Mouse (Mus musculus) limb, embryonic 12.5 days (tissue): ENCODE measurements at regions not wholly inside any gene's neighbourhood (a gene's known extent, or its start where the extent isn't known, plus 50 kb on each side); places are given as distances from the start of the nearest gene placed in this dataset.
A peak's percentile ranks its signal among the peaks of the same experiment; 100 is the strongest.

Experiments used
- ATAC-seq: fragments of 200-750 bp; cut with Nextera tagmentation; 2 replicates; pipeline ENCODE4 v1.8.0; 2017; ENCODE audit warnings: low read depth, moderate TSS enrichment; ENCODE audit not compliant: insufficient number of reproducible peaks, insufficient read depth, low FRiP score, low TSS enrichment
- H3K27ac ChIP-seq: fragments of 300-500 bp; sonication (generic); 2 replicates; pipeline ENCODE4 v1.5.1; 2016; ENCODE audit warnings: mild to moderate bottlenecking, moderate library complexity
- H3K27me3 ChIP-seq: fragments of 300-500 bp; sonication (generic); 2 replicates; pipeline ENCODE4 v1.6.1; 2016; ENCODE audit warnings: mild to moderate bottlenecking, moderate library complexity
- H3K36me3 ChIP-seq: fragments of 300-500 bp; sonication (generic); 2 replicates; pipeline ENCODE4 v1.6.1; 2016; ENCODE audit warnings: mild to moderate bottlenecking, moderate library complexity
- H3K4me1 ChIP-seq: fragments of 300-500 bp; sonication (generic); replicated peaks from 2 replicates; pipeline ENCODE4 v1.6.1; 2016
- H3K4me2 ChIP-seq: fragments of 300-500 bp; sonication (generic); 2 replicates; pipeline ENCODE4 v1.6.1; 2016; ENCODE audit warnings: mild to moderate bottlenecking, moderate library complexity
- H3K4me3 ChIP-seq: fragments of 300-500 bp; sonication (generic); replicated peaks from 2 replicates; pipeline ENCODE4 v1.5.1; 2016; ENCODE audit warnings: mild to moderate bottlenecking
- H3K9ac ChIP-seq: fragments of 300-500 bp; sonication (generic); replicated peaks from 2 replicates; pipeline ENCODE4 v1.6.1; 2016; ENCODE audit warnings: mild to moderate bottlenecking, moderate library complexity
- H3K9me3 ChIP-seq: fragments of 300-500 bp; sonication (generic); 2 replicates; pipeline ENCODE4 v1.6.1; 2016; ENCODE audit warnings: mild to moderate bottlenecking, moderate library complexity
- WGBS: fragments of 180-500 bp; shearing (Covaris S2); methylation state at CpG from one replicate; pipeline ENCODE4 v1.1.7; 2016; 5-methylcytosine and 5-hydroxymethylcytosine counted together

GRCm38 (mm10) chr9:52294699-52295098 is 126.3 kb upstream of the Zc3h12c start:
- H3K4me2 ChIP-seq: no peak overlapping the region
- no peaks in the 10 kb centered on the region for H3K4me1 ChIP-seq
- H3K27ac ChIP-seq: no peak overlapping the region
- WGBS: 77% methylated on average over 8 of the region's 8 CpGs
- H3K9me3 ChIP-seq: no peaks in the 10 kb centered on the region
- no peak overlapping the region for H3K4me3 ChIP-seq
- ATAC-seq: no peak
- H3K36me3 ChIP-seq: no peaks in the 10 kb centered on the region
- no peak overlapping the region for H3K9ac ChIP-seq
- no peaks in the 10 kb centered on the region for H3K27me3 ChIP-seq

DNA sequence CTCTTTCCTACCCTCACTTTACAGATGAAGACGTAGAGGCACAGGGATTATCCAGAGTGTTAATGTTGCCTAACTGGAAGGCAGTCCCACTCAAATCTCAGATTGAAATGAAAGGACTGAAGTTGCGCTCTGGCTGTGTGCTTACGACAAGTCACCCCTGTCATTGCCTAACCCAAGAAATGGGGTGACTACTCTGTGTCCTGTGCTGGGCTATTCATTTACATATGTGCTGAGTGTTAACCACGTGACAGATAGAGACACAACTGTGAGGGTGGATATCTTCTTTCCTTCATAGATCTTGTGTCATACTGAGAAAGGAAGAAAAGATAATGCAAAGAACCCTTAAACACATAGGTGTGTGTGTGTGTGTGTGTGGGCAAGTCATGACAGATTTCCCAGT is 120.7 kb upstream of the Zc3h12c start:
- H3K4me2 ChIP-seq: no peak overlapping the region
- H3K36me3 ChIP-seq: no peaks in the 10 kb centered on the region
- no peak overlapping the region for H3K9ac ChIP-seq
- no peak for ATAC-seq
- 82% methylated on average over 4 of the region's 4 CpGs for WGBS
- no peak overlapping the region for H3K27ac ChIP-seq
- no peaks in the 10 kb centered on the region for H3K9me3 ChIP-seq
- H3K4me1 ChIP-seq: no peaks in the 10 kb centered on the region; the same call in 1 of the 2 replicates
- H3K27me3 ChIP-seq: peaks cover 8% of the 10 kb centered on the region; the same call in 1 of the 2 replicates
- H3K4me3 ChIP-seq: no peak overlapping the region

GRCm38 (mm10) chr9:52287761-52288275 is 119.4 kb upstream of the Zc3h12c start:
- 76% methylated on average over 7 of the region's 7 CpGs for WGBS
- no peak overlapping the region for H3K9ac ChIP-seq
- no peak for ATAC-seq

DNA sequence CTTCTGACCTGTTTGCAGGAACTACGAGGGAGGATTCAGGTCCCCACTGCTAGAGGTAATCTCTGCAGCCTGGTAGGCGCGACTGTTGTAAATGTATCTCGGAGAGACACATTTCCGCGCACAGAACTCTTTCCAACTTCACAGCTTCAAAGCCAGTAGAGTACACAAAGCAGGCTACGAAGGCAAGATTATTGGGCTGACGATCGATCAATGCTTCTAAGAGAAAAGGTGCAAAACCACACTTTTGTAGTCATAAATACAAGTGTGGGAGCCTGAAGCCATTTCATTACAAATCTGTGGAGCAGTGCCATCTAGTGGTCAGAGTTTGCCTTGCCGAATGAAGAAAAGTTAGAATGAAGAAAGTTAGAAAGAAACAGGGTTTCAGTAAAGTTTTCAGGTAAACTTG is 118.9 kb upstream of the Zc3h12c start:
- Histone ChIP-seq H3K36me3 (no peaks in the 10 kb centered on the region), H3K4me2 (peak overlapping the region; percentile 62), H3K4me3 (peak overlapping the region; percentile 34), H3K9ac (0 out of 2 replicates have a peak overlapping the region, but pooled peaks have one; percentile 50), H3K4me1 (peaks cover 5% of the 10 kb centered on the region), H3K27me3 (peaks cover 8% of the 10 kb centered on the region; the same call in 1 of the 2 replicates), H3K27ac (no peak overlapping the region), H3K9me3 (no peaks in the 10 kb centered on the region)
- no peak for ATAC-seq
- 6% methylated on average over 10 of the region's 10 CpGs for WGBS

More at GRCm38 (mm10) chr9:52287761-52288275, 119.4 kb upstream of the Zc3h12c start:
- Histone ChIP-seq H3K27ac (no peak overlapping the region), H3K4me2 (no peak overlapping the region), H3K4me1 (peaks cover 5% of the 10 kb centered on the region), H3K27me3 (peaks cover 8% of the 10 kb centered on the region; the same call in 1 of the 2 replicates), H3K9me3 (no peaks in the 10 kb centered on the region), H3K36me3 (no peaks in the 10 kb centered on the region), H3K4me3 (no peak overlapping the region)

DNA sequence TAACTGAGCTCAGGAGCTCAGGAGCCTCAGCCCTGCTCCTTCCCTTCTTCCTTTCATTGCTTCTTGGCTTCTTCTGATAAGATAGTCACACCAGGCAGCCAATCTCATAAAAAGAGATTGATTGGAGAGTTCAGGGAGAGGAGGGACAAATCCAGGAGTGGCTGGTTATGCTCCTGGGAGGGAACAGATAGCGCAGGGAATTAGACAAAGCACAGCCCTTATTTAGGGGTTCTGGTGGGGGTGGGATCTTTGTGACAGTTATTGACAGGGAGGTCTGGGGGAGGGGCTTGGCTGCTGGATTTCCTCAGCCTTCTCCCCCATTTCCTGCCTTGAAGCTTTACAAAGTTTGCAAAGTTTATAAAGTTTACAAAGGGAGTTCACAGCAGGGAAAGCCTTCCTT is 117.7 kb upstream of the Zc3h12c start:
- Histone ChIP-seq H3K4me2 (no peak overlapping the region), H3K9me3 (no peaks in the 10 kb centered on the region), H3K36me3 (no peaks in the 10 kb centered on the region), H3K4me3 (no peak overlapping the region), H3K27me3 (peaks cover 8% of the 10 kb centered on the region; the same call in 1 of the 2 replicates), H3K27ac (no peak overlapping the region), H3K9ac (no peak overlapping the region), H3K4me1 (peaks cover 5% of the 10 kb centered on the region)
- ATAC-seq: no peak
- 4% methylated on average over 1 of the region's 1 CpGs for WGBS

DNA sequence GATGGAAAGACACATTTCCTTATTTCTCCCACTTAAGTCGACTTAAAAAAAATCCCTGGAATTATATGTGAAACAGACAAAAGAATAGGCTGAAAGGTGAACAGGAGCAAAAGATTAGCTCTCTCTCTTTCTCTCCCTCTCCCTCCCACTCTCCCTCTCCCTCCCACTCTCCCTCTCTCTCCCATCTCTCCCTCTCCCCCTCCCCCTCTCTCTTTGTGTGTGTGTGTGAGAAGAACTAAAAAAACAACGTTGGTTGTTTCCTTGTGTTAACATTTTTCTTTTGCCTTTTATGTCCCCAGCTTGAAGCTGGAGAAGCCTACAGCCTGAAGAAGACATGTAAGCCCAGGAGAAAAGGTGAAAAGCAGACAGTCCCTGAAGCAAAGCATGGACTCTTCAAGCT is 115.2 kb upstream of the Zc3h12c start:
- no peak for ATAC-seq
- H3K27ac ChIP-seq: no peak overlapping the region
- H3K9me3 ChIP-seq: no peaks in the 10 kb centered on the region
- H3K27me3 ChIP-seq: peaks cover 8% of the 10 kb centered on the region; the same call in 1 of the 2 replicates
- H3K9ac ChIP-seq: no peak overlapping the region
- no peaks in the 10 kb centered on the region for H3K36me3 ChIP-seq
- H3K4me1 ChIP-seq: peaks cover 5% of the 10 kb centered on the region
- H3K4me2 ChIP-seq: no peak overlapping the region
- H3K4me3 ChIP-seq: no peak overlapping the region
- 30% methylated on average over 2 of the region's 2 CpGs for WGBS

GRCm38 (mm10) chr9:52280995-52281394 is 112.6 kb upstream of the Zc3h12c start:
- no peak overlapping the region for H3K4me3 ChIP-seq
- H3K4me2 ChIP-seq: no peak overlapping the region
- peaks cover 5% of the 10 kb centered on the region for H3K4me1 ChIP-seq
- H3K9ac ChIP-seq: no peak overlapping the region
- no peaks in the 10 kb centered on the region for H3K9me3 ChIP-seq
- 73% methylated on average over 5 of the region's 5 CpGs for WGBS
- ATAC-seq: no peak
- H3K27ac ChIP-seq: no peak overlapping the region
- H3K27me3 ChIP-seq: 0 out of 2 replicates have a peak, but pooled peaks cover 3% of the 10 kb centered on the region
- H3K36me3 ChIP-seq: no peaks in the 10 kb centered on the region

DNA sequence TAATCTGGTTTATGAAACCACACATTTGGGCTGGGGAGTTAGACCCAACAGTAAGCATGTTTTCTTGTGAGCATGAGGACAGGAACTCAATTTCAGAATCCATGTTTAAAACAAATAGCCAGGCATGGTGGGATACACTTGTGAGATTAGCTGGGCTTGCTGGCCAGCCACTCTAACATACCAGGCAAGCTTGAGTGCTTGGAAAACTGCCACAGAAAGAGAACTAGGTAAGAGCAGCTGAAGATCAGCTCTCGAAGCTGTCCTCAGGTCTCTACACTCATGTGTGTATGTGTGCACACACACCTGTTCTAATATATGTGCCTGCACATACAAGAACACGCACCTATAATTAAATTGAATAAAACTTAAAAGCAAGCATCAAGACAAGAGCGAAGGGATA is 112.2 kb upstream of the Zc3h12c start:
- no peak for ATAC-seq
- Histone ChIP-seq H3K4me1 (peaks cover 5% of the 10 kb centered on the region; the same call in 1 of the 2 replicates), H3K9me3 (no peaks in the 10 kb centered on the region), H3K9ac (no peak overlapping the region), H3K27ac (no peak overlapping the region), H3K36me3 (no peaks in the 10 kb centered on the region), H3K27me3 (no peaks in the 10 kb centered on the region), H3K4me2 (no peak overlapping the region), H3K4me3 (no peak overlapping the region)
- WGBS: 86% methylated on average over 3 of the region's 3 CpGs

DNA sequence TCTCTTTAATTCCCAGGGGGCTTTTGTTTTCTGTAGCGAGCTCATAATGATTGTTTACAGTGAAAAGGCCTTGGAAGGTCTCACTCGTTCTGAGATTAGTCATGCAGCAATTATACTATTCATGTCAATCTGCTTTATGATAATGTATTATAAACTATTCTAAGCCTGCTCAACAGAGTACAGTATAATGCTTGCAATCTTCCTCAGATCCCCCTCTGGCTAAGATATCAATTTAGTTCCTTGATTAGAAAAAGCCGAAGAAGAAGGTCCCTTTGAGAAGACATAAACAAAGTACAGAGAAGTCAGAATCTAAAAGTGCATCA is 110.3 kb upstream of the Zc3h12c start:
- no peak overlapping the region for H3K9ac ChIP-seq
- H3K4me3 ChIP-seq: no peak overlapping the region
- ATAC-seq: no peak
- no peaks in the 10 kb centered on the region for H3K36me3 ChIP-seq
- 61% methylated on average over 3 of the region's 3 CpGs for WGBS
- H3K4me2 ChIP-seq: no peak overlapping the region
- H3K9me3 ChIP-seq: no peaks in the 10 kb centered on the region
- H3K27me3 ChIP-seq: no peaks in the 10 kb centered on the region
- H3K27ac ChIP-seq: no peak overlapping the region
- peaks cover 2% of the 10 kb centered on the region; the same call in 1 of the 2 replicates for H3K4me1 ChIP-seq

GRCm38 (mm10) chr9:52277954-52278700 is 109.8 kb upstream of the Zc3h12c start:
- H3K9me3 ChIP-seq: no peaks in the 10 kb centered on the region
- no peak for ATAC-seq
- no peaks in the 10 kb centered on the region for H3K27me3 ChIP-seq
- no peak overlapping the region for H3K27ac ChIP-seq
- H3K4me1 ChIP-seq: no peaks in the 10 kb centered on the region
- no peaks in the 10 kb centered on the region for H3K36me3 ChIP-seq
- H3K4me3 ChIP-seq: no peak overlapping the region
- H3K4me2 ChIP-seq: no peak overlapping the region
- no peak overlapping the region for H3K9ac ChIP-seq
- WGBS: 49% methylated on average over 14 of the region's 14 CpGs

DNA sequence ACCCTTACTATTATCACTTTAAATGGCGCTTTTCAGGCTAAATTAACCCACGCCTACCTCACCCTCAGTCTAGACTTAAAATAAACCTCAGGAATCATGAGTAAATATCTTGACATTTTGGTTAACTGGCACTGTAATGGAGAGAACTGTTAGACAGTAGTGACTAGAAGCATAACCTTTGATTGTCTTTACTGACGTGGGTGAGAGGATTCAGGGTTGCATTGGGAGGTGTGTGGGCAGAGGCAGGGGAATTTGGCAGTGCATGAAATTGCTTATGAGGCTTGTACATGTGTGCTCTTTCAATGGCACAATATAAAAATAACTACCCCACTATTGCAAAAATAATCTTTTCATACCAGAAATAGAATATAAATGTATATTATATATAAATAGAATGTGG is 105.6 kb upstream of the Zc3h12c start:
- H3K9me3 ChIP-seq: no peaks in the 10 kb centered on the region
- no peaks in the 10 kb centered on the region for H3K27me3 ChIP-seq
- H3K4me3 ChIP-seq: no peak overlapping the region
- H3K27ac ChIP-seq: no peak overlapping the region
- no peak for ATAC-seq
- no peaks in the 10 kb centered on the region for H3K4me1 ChIP-seq
- no peak overlapping the region for H3K4me2 ChIP-seq
- no peak overlapping the region for H3K9ac ChIP-seq
- no peaks in the 10 kb centered on the region for H3K36me3 ChIP-seq
- 82% methylated on average over 3 of the region's 3 CpGs for WGBS

DNA sequence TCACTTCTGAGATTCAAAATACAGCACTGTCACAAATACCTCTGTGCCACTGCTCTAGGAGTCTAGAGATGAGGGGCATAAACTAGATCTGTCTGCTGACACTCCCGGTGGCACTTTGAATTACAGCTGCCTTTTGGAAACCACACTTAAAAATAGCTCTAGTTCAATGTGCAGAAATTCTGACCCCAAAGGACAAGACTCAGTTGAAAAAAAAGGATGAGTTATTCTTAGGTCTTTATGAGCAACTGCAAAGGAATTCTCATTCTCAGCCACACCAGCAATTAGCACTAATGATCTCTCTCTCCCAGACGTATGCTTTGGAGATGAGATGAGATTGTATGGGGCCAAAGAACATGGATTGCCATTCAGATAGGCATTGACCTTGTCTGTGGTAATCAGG is 104.3 kb upstream of the Zc3h12c start:
- WGBS: 70% methylated on average over 2 of the region's 2 CpGs

More for the DNA sequence above, 104.3 kb upstream of the Zc3h12c start:
- no peaks in the 10 kb centered on the region for H3K27me3 ChIP-seq
- no peak overlapping the region for H3K9ac ChIP-seq
- ATAC-seq: no peak
- no peak overlapping the region for H3K4me2 ChIP-seq
- no peaks in the 10 kb centered on the region for H3K36me3 ChIP-seq
- H3K4me1 ChIP-seq: no peaks in the 10 kb centered on the region
- no peak overlapping the region for H3K4me3 ChIP-seq
- H3K27ac ChIP-seq: no peak overlapping the region
- no peaks in the 10 kb centered on the region for H3K9me3 ChIP-seq
